Mouse (Mus musculus) G1E (cell line): ENCODE results near the gene Tulp2.
"Not testable (repeated sequence)": the region's sequence is repeated elsewhere in the genome, so short reads cannot be mapped to it uniquely, and the experiment has no call there.

Experiments
- CTCF ChIP-seq: IDR thresholded peaks from 2 replicates; pipeline ENCODE4 v1.5.1; 2012; ENCODE audit warnings: low read depth, low read length, inconsistent platforms, mixed read lengths
- GATA1 ChIP-seq: IDR thresholded peaks from 2 replicates; pipeline ENCODE4 v1.6.1; 2012; ENCODE audit warnings: borderline replicate concordance, low read length, inconsistent platforms, mixed read lengths
- GATA2 ChIP-seq: IDR thresholded peaks from 2 replicates; pipeline ENCODE4 v1.6.1; 2012; ENCODE audit warnings: low read depth, low read length, inconsistent platforms, borderline replicate concordance
- POLR2AphosphoS5 ChIP-seq: IDR thresholded peaks from 2 replicates; pipeline ENCODE4 v1.6.1; 2012; ENCODE audit warnings: low read depth, low read length, inconsistent platforms; ENCODE audit not compliant: insufficient replicate concordance

GRCm38 (mm10) chr7:45462868-45463267 is 18.8 kb upstream of the Tulp2 start:
- not testable (repeated sequence) for TF ChIP-seq CTCF, POLR2AphosphoS5, GATA1, GATA2
